Mouse (Mus musculus): Measurements from ENCODE around the gene Thbs2.

Thbs2 gene

GRCm38 (mm10) chr17:14693994-14694374 is at the start of gene Thbs2:
Gene Thbs2 (minus strand): TSS chr17:14694235.
- no peak for DNase-seq (ENCODE audit: low spot score in 2 of 2)

DNA sequence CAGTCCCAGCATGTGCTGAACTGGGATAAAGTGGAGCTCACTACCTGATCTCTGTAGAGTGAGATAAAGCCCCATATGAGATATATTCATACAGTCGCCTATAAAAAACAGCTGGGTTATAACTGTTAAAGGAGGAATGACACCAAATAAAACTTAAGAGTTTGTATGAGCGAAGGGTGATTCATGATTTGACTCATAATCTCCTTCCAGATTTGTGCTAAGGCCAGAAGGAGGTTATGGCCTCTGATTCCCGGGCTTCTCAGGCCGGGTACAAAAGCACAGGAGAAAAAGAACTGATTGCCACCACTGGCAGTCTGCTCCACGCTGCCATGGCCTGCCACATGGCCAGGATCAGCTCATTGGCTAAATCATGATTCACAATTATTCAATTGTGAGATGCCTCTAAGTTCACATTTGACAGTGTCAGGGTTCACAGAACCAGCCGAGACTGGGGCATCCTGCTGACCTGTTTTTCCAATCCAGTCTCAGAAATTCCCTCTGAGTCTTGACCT is 41.5 kb upstream of the Thbs2 start:
- DNase-seq (ENCODE audit: low spot score in 2 of 2): no peak

- DNase-seq (ENCODE audit: low spot score in 2 of 2): no peak
Observed at GRCm38 (mm10) chr17:14734380-14734779, 40.3 kb upstream of the Thbs2 start.

DNA sequence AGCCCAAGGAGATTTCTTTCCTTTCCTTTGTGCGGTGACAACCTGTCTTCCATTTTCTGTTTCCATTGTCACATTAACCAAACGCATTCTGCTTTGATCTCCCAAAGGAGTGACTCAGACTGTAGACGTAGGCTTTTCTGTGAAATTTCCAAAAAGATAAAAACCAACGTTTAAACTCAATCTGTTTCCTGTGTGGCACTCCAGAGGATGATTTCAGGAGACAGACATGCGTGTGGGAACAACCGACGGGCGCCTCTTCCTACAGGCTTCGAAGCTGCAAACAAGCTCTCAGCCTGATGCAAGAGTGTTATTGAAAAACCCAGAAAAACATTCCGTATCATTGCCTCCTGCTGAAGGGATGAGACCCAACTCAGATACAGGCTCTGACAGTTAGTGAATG is 39.9 kb upstream of the Thbs2 start:
- DNase-seq (ENCODE audit: low spot score in 2 of 2): no peak

- no peak for DNase-seq (ENCODE audit: low spot score in 2 of 2)
Observed at GRCm38 (mm10) chr17:14733027-14733426, 39.0 kb upstream of the Thbs2 start.

- no peak for DNase-seq (ENCODE audit: low spot score in 2 of 2)
Observed at GRCm38 (mm10) chr17:14730629-14731028, 36.6 kb upstream of the Thbs2 start.

GRCm38 (mm10) chr17:14727481-14727880 is 33.4 kb upstream of the Thbs2 start:
- DNase-seq (ENCODE audit: low spot score in 2 of 2): no peak

- no peak for DNase-seq (ENCODE audit: low spot score in 2 of 2)
Observed at GRCm38 (mm10) chr17:14724786-14725185, 30.8 kb upstream of the Thbs2 start.

GRCm38 (mm10) chr17:14721325-14721724 is 27.3 kb upstream of the Thbs2 start:
- no peak for DNase-seq (ENCODE audit: low spot score in 2 of 2)

DNA sequence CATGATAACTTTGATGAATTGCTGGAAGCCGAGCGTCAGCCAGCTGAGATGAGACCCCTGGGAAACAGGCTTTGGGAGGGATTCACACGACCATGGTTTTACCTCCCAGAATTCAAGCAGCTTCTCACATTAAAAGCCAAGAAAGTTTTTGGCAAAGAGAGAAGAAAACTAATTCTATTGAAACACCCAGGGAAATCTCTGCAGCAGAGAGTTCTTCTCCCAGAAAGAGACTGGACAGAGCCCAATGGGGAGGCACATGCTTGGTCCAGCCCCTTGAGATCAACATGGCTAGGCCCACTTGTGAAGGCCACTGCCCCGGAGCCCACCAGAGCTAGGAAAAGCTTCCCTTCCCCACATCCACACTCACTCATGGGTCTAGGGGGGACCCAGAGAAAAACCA is 26.9 kb upstream of the Thbs2 start:
- DNase-seq (ENCODE audit: low spot score in 2 of 2): no peak

- DNase-seq (ENCODE audit: low spot score in 2 of 2): no peak
Observed at GRCm38 (mm10) chr17:14720227-14720626, 26.2 kb upstream of the Thbs2 start.

DNA sequence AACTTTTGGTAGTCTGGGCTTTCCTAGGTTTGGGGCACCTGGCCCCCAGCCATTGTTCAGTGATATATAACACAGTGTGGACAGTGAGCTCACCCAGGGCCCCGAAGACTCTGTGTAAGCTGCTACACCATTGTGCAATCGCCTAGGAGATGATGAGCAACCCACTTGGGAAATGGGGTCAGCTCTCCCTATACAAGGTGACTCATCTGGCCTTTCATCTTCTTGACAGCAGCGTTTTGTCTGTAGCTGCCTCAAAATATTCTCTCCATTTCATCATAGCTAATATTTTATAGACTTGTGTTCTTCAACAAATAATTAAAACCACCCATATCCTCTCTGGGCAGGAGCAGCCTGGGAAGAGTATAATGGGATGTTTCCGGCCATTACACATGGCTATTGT is 24.8 kb upstream of the Thbs2 start:
- DNase-seq (ENCODE audit: low spot score in 2 of 2): no peak

DNA sequence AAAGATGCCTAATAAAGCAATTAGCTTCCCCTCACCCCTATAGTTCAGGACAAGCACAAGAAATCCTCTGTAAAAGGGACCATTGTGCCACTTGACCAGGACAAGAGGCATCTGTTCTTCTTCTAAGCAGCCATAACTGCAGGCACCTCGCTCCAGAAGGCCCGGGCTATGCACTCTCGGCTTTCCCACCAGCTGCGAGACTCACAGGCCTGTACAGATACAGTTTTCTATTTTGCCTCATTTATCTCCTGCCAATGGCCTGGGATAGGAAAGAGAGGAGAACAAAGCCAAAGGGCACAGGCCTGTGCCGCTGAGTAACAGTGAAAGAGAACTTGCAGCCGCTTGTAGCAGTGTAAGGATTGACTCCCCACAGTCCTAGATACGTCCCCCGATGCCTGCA is 20.7 kb upstream of the Thbs2 start:
- no peak for DNase-seq (ENCODE audit: low spot score in 2 of 2)

GRCm38 (mm10) chr17:14714374-14714773 is 20.3 kb upstream of the Thbs2 start:
- no peak for DNase-seq (ENCODE audit: low spot score in 2 of 2)

- DNase-seq (ENCODE audit: low spot score in 2 of 2): no peak
Observed at GRCm38 (mm10) chr17:14711784-14712183, 17.7 kb upstream of the Thbs2 start.

- no peak for DNase-seq (ENCODE audit: low spot score in 2 of 2)
Observed at GRCm38 (mm10) chr17:14711032-14711431, 17.0 kb upstream of the Thbs2 start.

GRCm38 (mm10) chr17:14706066-14706465 is 12.0 kb upstream of the Thbs2 start:
- no peak for DNase-seq (ENCODE audit: low spot score in 2 of 2)

DNA sequence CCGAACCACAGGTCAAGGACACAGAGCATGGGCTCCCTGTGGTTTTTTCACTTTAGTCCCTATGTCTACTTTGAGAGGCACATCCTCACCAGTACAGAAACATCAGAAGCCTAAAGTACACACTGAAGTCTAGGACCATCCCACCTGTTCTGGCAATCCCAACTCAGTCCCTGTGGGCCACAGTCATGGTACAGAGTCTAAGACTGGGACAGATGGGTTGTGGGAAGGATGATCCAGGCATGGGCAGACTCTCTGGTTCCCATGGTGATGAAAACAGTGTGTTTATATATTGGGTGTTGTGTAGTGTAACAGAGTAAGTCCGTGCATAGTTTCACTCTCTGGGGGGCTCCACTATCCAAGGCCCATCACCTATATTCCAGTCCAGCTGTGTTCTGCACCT is 11.4 kb upstream of the Thbs2 start:
- DNase-seq (ENCODE audit: low spot score in 2 of 2): no peak

- DNase-seq (ENCODE audit: low spot score in 2 of 2): no peak
Observed at GRCm38 (mm10) chr17:14703771-14704170, 9.7 kb upstream of the Thbs2 start.

DNA sequence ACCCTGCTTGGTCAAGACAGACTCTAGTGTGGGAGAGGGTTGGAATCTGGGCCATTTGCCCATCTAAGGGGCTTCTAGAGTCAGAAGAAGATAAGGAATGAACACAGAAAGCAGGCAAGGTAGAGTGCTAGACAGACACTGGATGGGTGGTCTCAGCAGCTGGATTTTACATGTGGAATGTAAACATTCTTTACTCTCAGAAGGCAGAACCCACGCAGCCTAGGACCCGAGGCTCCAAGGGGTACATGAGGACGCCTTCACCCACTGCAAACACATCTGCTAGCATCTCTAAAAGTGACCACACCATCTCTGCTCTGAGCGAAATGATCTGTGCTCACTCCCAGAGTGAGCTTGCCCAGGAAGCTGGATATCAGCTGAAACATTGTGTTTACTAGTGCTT is 9.2 kb upstream of the Thbs2 start:
- no peak for DNase-seq (ENCODE audit: low spot score in 2 of 2)

DNA sequence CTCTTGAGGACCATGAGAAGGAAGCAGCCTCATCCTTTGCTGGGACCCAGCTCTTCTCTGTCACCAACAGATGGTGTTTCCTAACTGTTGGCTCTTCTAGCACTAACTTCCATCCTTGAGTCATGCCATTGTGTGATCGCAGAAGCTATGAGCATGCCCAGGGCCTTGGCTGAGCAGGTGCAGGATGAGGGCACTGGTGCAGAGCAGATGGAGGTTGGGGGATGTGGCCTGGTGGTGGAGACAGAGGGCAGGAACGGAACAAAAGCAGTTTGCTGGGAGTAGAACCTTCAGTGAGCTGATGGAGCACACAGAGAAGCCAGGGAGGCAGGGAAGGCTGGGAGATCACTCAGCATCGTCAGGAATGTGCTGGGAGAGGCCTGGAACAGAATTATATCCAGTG is 8.7 kb upstream of the Thbs2 start:
- no peak for DNase-seq (ENCODE audit: low spot score in 2 of 2)

- no peak for DNase-seq (ENCODE audit: low spot score in 2 of 2)
Observed at GRCm38 (mm10) chr17:14701891-14702290, 7.9 kb upstream of the Thbs2 start.

DNA sequence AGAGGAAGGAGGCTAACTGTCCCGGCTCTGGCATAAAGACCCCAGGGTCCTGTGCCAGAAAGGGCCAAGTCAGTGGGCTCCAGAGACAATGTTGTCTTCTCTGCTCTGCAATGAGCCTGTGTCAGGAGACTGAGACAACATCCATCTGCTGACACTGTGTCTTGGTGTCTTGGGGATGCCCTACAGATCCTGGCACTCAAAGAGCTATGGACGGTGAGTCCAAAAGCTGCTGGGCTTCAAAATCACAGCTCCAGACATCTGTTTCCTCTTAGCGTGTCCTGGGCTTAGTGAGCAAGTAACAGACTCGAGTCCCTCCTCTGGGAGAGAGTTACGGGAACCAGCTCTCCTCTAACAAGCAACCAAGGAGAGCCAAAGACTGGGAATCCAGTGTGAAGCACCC is 6.2 kb upstream of the Thbs2 start:
- DNase-seq (ENCODE audit: low spot score in 2 of 2): no peak

DNA sequence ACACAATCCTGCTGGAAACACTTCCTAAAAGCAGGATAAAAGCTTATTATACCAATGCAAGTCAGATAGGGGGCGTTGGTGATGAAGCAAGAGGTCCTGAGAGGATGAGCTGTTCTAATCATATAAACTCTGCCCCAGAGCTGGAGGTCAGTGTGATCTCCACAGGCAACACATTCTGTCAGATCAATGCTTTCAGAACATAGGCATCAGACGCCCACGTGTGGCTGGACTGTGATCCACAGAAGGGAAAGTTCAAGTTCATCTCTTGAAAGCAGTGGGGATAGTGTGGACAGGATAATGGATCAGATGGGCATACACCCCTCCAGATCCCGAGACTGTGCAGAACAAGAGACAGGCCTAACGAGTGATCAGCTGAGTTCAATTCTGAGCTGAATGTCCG is 4.2 kb upstream of the Thbs2 start:
- DNase-seq (ENCODE audit: low spot score in 2 of 2): no peak

- no peak for DNase-seq (ENCODE audit: low spot score in 2 of 2)
Observed at GRCm38 (mm10) chr17:14697096-14697495, 3.1 kb upstream of the Thbs2 start.
